Mouse (Mus musculus) lung, postnatal 14 days (tissue): Measurements from ENCODE around the gene Asb8.
A peak's percentile ranks its signal among the peaks of the same experiment; 100 is the strongest.

Experiments
- DNase-seq: peaks from one replicate; pipeline ENCODE4 v3.0.0; 2021

Gene Asb8

GRCm38 (mm10) chr15:98114852-98115778 lies 50.3 kb downstream of the Asb8 start:
- no peak for DNase-seq

- no peak for DNase-seq
Observed at GRCm38 (mm10) chr15:98114098-98114851, 51.1 kb downstream of the Asb8 start.

- DNase-seq: no peak
Observed at GRCm38 (mm10) chr15:98111791-98112190, 53.6 kb downstream of the Asb8 start.

GRCm38 (mm10) chr15:98108297-98109152 lies 56.9 kb downstream of the Asb8 start:
- DNase-seq: peak; percentile 79

GRCm38 (mm10) chr15:98107703-98108296 lies 57.6 kb downstream of the Asb8 start:
- DNase-seq: no peak

GRCm38 (mm10) chr15:98107230-98107629 lies 58.2 kb downstream of the Asb8 start:
- DNase-seq: no peak

GRCm38 (mm10) chr15:98106506-98106905 lies 58.9 kb downstream of the Asb8 start:
- DNase-seq: no peak

GRCm38 (mm10) chr15:98102401-98102800 lies 63.0 kb downstream of the Asb8 start:
- no peak for DNase-seq

GRCm38 (mm10) chr15:98098519-98098918 lies 66.9 kb downstream of the Asb8 start:
- no peak for DNase-seq

- no peak for DNase-seq
Observed at GRCm38 (mm10) chr15:98096957-98097356, 68.5 kb downstream of the Asb8 start.

GRCm38 (mm10) chr15:98094905-98095304 lies 70.5 kb downstream of the Asb8 start:
- DNase-seq: no peak

GRCm38 (mm10) chr15:98093121-98094011 lies 72.1 kb downstream of the Asb8 start, which contains the start of gene Senp1:
Gene Senp1 (minus strand): TSS chr15:98093744.
- DNase-seq: peak; percentile 90

- no peak for DNase-seq
Observed at GRCm38 (mm10) chr15:98092372-98093120, 72.9 kb downstream of the Asb8 start, which contains the start of gene Pfkm. Gene Pfkm (plus strand): TSS chr15:98092589.

- DNase-seq: no peak
Observed at GRCm38 (mm10) chr15:98091841-98092240, 73.6 kb downstream of the Asb8 start.

GRCm38 (mm10) chr15:98089421-98090183 lies 75.8 kb downstream of the Asb8 start:
- DNase-seq: peak; percentile 61

GRCm38 (mm10) chr15:98088889-98089288 lies 76.5 kb downstream of the Asb8 start:
- no peak for DNase-seq
